Mouse (Mus musculus) embryonic facial prominence, embryonic 14.5 days (tissue): ENCODE data around the gene Usp28. TPM values are rescaled to one million over a fixed set of nuclear protein-coding genes. Genes with fewer than 3 reads are reported as not detected.

Source experiments
- ATAC-seq: fragments of 200-750 bp; cut with Nextera tagmentation; 2 replicates; pipeline ENCODE4 v1.8.0; 2017; ENCODE audit warnings: low read depth, moderate number of reproducible peaks, moderate TSS enrichment
- DNase-seq: peaks from one replicate; pipeline ENCODE4 v3.0.0-alpha.2; 2015; ENCODE audit warnings: low spot score
- H3K27ac ChIP-seq: fragments of 300-500 bp; sonication (generic); replicated peaks from 2 replicates; pipeline ENCODE4 v1.5.1; 2014; ENCODE audit warnings: low read depth, mild to moderate bottlenecking, low read length, moderate library complexity
- H3K27me3 ChIP-seq: fragments of 300-500 bp; sonication (generic); replicated peaks from 2 replicates; pipeline ENCODE4 v1.6.1; 2014; ENCODE audit warnings: low read length; ENCODE audit not compliant: control insufficient read depth, insufficient read depth
- H3K36me3 ChIP-seq: fragments of 300-500 bp; sonication (generic); 2 replicates; pipeline ENCODE4 v1.6.1; 2014; ENCODE audit warnings: low read length, mixed read lengths; ENCODE audit not compliant: control insufficient read depth, insufficient read depth
- H3K4me1 ChIP-seq: fragments of 300-500 bp; sonication (generic); 2 replicates; pipeline ENCODE4 v1.6.1; 2014; ENCODE audit warnings: antibody characterized with exemption, low read length; ENCODE audit not compliant: control insufficient read depth, insufficient read depth
- H3K4me2 ChIP-seq: fragments of 300-500 bp; sonication (generic); 2 replicates; pipeline ENCODE4 v1.6.1; 2014; ENCODE audit warnings: low read depth, mild to moderate bottlenecking, low read length, moderate library complexity, mixed read lengths
- H3K4me3 ChIP-seq: fragments of 300-500 bp; sonication (generic); 2 replicates; pipeline ENCODE4 v1.5.1; 2014; ENCODE audit warnings: low read depth, mild to moderate bottlenecking, low read length
- H3K9ac ChIP-seq: fragments of 300-500 bp; sonication (generic); 2 replicates; pipeline ENCODE4 v1.6.1; 2014; ENCODE audit warnings: low read depth, mild to moderate bottlenecking, low read length, moderate library complexity, mixed read lengths
- H3K9me3 ChIP-seq: fragments of 300-500 bp; sonication (generic); 2 replicates; pipeline ENCODE4 v1.6.1; 2016; ENCODE audit warnings: low read length; ENCODE audit not compliant: control insufficient read depth
- WGBS: fragments of 180-500 bp; shearing (Covaris S2); extraction: QIAGEN DNeasy Blood & Tissue Kit; methylation state at CpG from one replicate; pipeline ENCODE4 v1.1.7; 2014; 5-methylcytosine and 5-hydroxymethylcytosine counted together
- polyA plus RNA-seq: library from polyadenylated mRNA; unstranded; fragments of >200 nt; fragmentation: Nextera tagmentation; extraction: Ambion mirVana; gene quantifications from 2 replicates; pipeline ENCODE4 v1.2.1, GENCODE M21; 2014

The Usp28 gene
- 36.2 and 40.3 TPM in 2 replicates for polyA plus RNA-seq

- peak; percentile 94 for ATAC-seq
- Histone ChIP-seq H3K4me2 (peak within 1 kb of the TSS; percentile 79), H3K36me3 (no peaks in the 10 kb centered on the region), H3K4me3 (peak within 1 kb of the TSS; percentile 85), H3K9me3 (no peaks in the 10 kb centered on the region), H3K4me1 (peaks cover 10% of the 10 kb centered on the region), H3K27ac (peak within 1 kb of the TSS; percentile 90), H3K27me3 (no peaks in the 10 kb centered on the region), H3K9ac (peak within 1 kb of the TSS; percentile 85)
- DNase-seq: peak; percentile 99
- 0% methylated on average over 38 of the region's 94 CpGs for WGBS
Observed at GRCm38 (mm10) chr9:48984845-48985707, at the start of gene Usp28. Gene Usp28 (plus strand): TSS chr9:48985375.

- Histone ChIP-seq H3K4me2 (no peak overlapping the region), H3K4me1 (no peaks in the 10 kb centered on the region), H3K36me3 (no peaks in the 10 kb centered on the region), H3K9me3 (no peaks in the 10 kb centered on the region), H3K4me3 (no peak overlapping the region), H3K27ac (no peak overlapping the region), H3K9ac (no peak overlapping the region), H3K27me3 (no peaks in the 10 kb centered on the region)
- no peak for ATAC-seq
- DNase-seq: no peak
- WGBS: 76% methylated on average over 1 of the region's 1 CpGs
Observed at GRCm38 (mm10) chr9:48942349-48942748, 42.8 kb upstream of the Usp28 start.

- ATAC-seq (no peak), DNase-seq (no peak)
- Histone ChIP-seq H3K27me3 (no peaks in the 10 kb centered on the region), H3K4me1 (no peaks in the 10 kb centered on the region), H3K27ac (no peak overlapping the region), H3K9ac (no peak overlapping the region), H3K36me3 (no peaks in the 10 kb centered on the region), H3K9me3 (no peaks in the 10 kb centered on the region), H3K4me3 (no peak overlapping the region), H3K4me2 (no peak overlapping the region)
- WGBS: 87% methylated on average over 4 of the region's 4 CpGs
Observed at GRCm38 (mm10) chr9:48947565-48947964, 37.6 kb upstream of the Usp28 start.

- no peaks in the 10 kb centered on the region for H3K36me3 ChIP-seq
- no peak for DNase-seq
- peak overlapping the region; percentile 23; the same call in 1 of the 2 replicates for H3K4me2 ChIP-seq
- no peak for ATAC-seq
- WGBS: 39% methylated on average over 12 of the region's 12 CpGs
- H3K9ac ChIP-seq: no peak overlapping the region
- peaks cover 10% of the 10 kb centered on the region; the same call in 1 of the 2 replicates for H3K27me3 ChIP-seq
- H3K27ac ChIP-seq: no peak overlapping the region
- no peaks in the 10 kb centered on the region for H3K9me3 ChIP-seq
- no peak overlapping the region for H3K4me3 ChIP-seq
- H3K4me1 ChIP-seq: no peaks in the 10 kb centered on the region
Observed at GRCm38 (mm10) chr9:48961314-48961713, 23.9 kb upstream of the Usp28 start.

GRCm38 (mm10) chr9:48962131-48962530 is 23.0 kb upstream of the Usp28 start:
- H3K4me2 ChIP-seq: no peak overlapping the region
- whole genome bisulfite sequencing: 54% methylated on average over 7 of the region's 7 CpGs
- H3K9me3 ChIP-seq: no peaks in the 10 kb centered on the region
- no peaks in the 10 kb centered on the region for H3K4me1 ChIP-seq
- no peaks in the 10 kb centered on the region for H3K36me3 ChIP-seq
- H3K9ac ChIP-seq: no peak overlapping the region
- H3K27ac ChIP-seq: no peak overlapping the region
- ATAC-seq: no peak
- DNase-seq: no peak
- H3K27me3 ChIP-seq: peaks cover 10% of the 10 kb centered on the region; the same call in 1 of the 2 replicates
- H3K4me3 ChIP-seq: no peak overlapping the region

GRCm38 (mm10) chr9:48964587-48965040 is 20.6 kb upstream of the Usp28 start, which contains the start of gene Htr3b:
Gene Htr3b (minus strand): TSS chr9:48964990.
- Histone ChIP-seq H3K4me2 (no peak within 1 kb of the TSS), H3K9me3 (no peaks in the 10 kb centered on the region), H3K9ac (no peak within 1 kb of the TSS), H3K4me1 (no peaks in the 10 kb centered on the region), H3K4me3 (no peak within 1 kb of the TSS), H3K36me3 (no peaks in the 10 kb centered on the region), H3K27ac (no peak within 1 kb of the TSS), H3K27me3 (peaks cover 10% of the 10 kb centered on the region; the same call in 1 of the 2 replicates)
- no peak for ATAC-seq
- DNase-seq: no peak
- 68% methylated on average over 7 of the region's 7 CpGs for WGBS

- no peak overlapping the region for H3K4me2 ChIP-seq
- no peaks in the 10 kb centered on the region for H3K27me3 ChIP-seq
- ATAC-seq (no peak), DNase-seq (peak; percentile 70)
- H3K36me3 ChIP-seq: no peaks in the 10 kb centered on the region
- no peak overlapping the region for H3K4me3 ChIP-seq
- H3K4me1 ChIP-seq: no peaks in the 10 kb centered on the region
- H3K9me3 ChIP-seq: no peaks in the 10 kb centered on the region
- H3K9ac ChIP-seq: no peak overlapping the region
- H3K27ac ChIP-seq: no peak overlapping the region
- 30% methylated on average over 3 of the region's 3 CpGs for WGBS
Observed at GRCm38 (mm10) chr9:48972494-48972893, 12.7 kb upstream of the Usp28 start.

- Histone ChIP-seq H3K4me3 (no peak overlapping the region), H3K9me3 (no peaks in the 10 kb centered on the region), H3K9ac (no peak overlapping the region), H3K27ac (no peak overlapping the region), H3K4me2 (no peak overlapping the region), H3K27me3 (no peaks in the 10 kb centered on the region), H3K36me3 (no peaks in the 10 kb centered on the region), H3K4me1 (no peaks in the 10 kb centered on the region)
- ATAC-seq: no peak
- no peak for DNase-seq
- 82% methylated on average over 6 of the region's 6 CpGs for WGBS
Observed at GRCm38 (mm10) chr9:48976661-48977355, 8.4 kb upstream of the Usp28 start.
